In genomic region chr9:78164741-78165140, GRCm38 (mm10) we compare ENCODE assay signal across 32 mouse cellular contexts. TPM values are rescaled to one million over a fixed set of nuclear protein-coding genes. Genes with fewer than 3 reads are reported as not detected.
"Had no signal": no experiment of that assay in that cellular context is flagged by ENCODE, and none has a peak within 500 bp of the region (broad histone marks: within the 10 kb centered on the region; RNA-seq: fewer than 3 reads in every experiment).

No protein-coding gene starts in this region.

- H3K27me3 ChIP-seq: limb, embryonic 12.5 days; limb, embryonic 13.5 days; limb, embryonic 15.5 days; liver, embryonic 13.5 days; liver, embryonic 15.5 days; lung, embryonic 15.5 days; megakaryocyte, embryonic 14.5 days; midbrain, embryonic 12.5 days; midbrain, embryonic 13.5 days; midbrain, embryonic 15.5 days; neural tube, embryonic 12.5 days had no signal

- H3K4me1 ChIP-seq: limb, embryonic 10.5 days; limb, embryonic 12.5 days; limb, embryonic 13.5 days; limb, embryonic 15.5 days; lung, embryonic 15.5 days; midbrain, embryonic 10.5 days; midbrain, embryonic 12.5 days; midbrain, embryonic 13.5 days; midbrain, embryonic 15.5 days; neural tube, embryonic 12.5 days had no signal

- H3K9ac ChIP-seq: limb, embryonic 12.5 days; limb, embryonic 13.5 days; limb, embryonic 15.5 days; liver, embryonic 13.5 days; liver, embryonic 14.5 days; liver, embryonic 15.5 days; lung, embryonic 14.5 days; lung, embryonic 15.5 days; midbrain, embryonic 12.5 days; midbrain, embryonic 13.5 days; midbrain, embryonic 15.5 days; neural tube, embryonic 12.5 days had no signal

- ATAC-seq: lung, postnatal 0 days; midbrain, embryonic 13.5 days; midbrain, embryonic 15.5 days; midbrain, embryonic 16.5 days had no signal

- H3K4me3 ChIP-seq: left cerebral cortex, adult 2 months; limb, embryonic 10.5 days; limb, embryonic 12.5 days; limb, embryonic 13.5 days; limb, embryonic 15.5 days; liver, embryonic 13.5 days; liver, embryonic 15.5 days; lung, embryonic 15.5 days; megakaryocyte, embryonic 14.5 days; midbrain, embryonic 10.5 days; midbrain, embryonic 12.5 days; midbrain, embryonic 13.5 days; midbrain, embryonic 15.5 days; myocyte; neural tube, embryonic 12.5 days had no signal

- DNase-seq: left cerebral cortex, postnatal 4 days; liver, embryonic 13.5 days; lung, adult 18-20 months; lung, adult 2 months; lung, embryonic 14.5 days; lung, postnatal 10 days; lung, postnatal 14 days; lung, postnatal 36 days; lung, postnatal 4 days; midbrain, embryonic 14.5 days had no signal

- H3K27ac ChIP-seq: left cerebral cortex, adult 2 months; limb, embryonic 10.5 days; limb, embryonic 12.5 days; limb, embryonic 13.5 days; limb, embryonic 15.5 days; liver, embryonic 13.5 days; liver, embryonic 14.5 days; liver, embryonic 15.5 days; lung, embryonic 15.5 days; macrophage; midbrain, embryonic 10.5 days; midbrain, embryonic 12.5 days; midbrain, embryonic 13.5 days; midbrain, embryonic 15.5 days; neural tube, embryonic 12.5 days had no signal

- H3K4me2 ChIP-seq: limb, embryonic 12.5 days; limb, embryonic 13.5 days; limb, embryonic 15.5 days; liver, embryonic 11.5 days; liver, embryonic 13.5 days; liver, embryonic 15.5 days; lung, embryonic 14.5 days; lung, embryonic 15.5 days; midbrain, embryonic 11.5 days; midbrain, embryonic 12.5 days; midbrain, embryonic 13.5 days; midbrain, embryonic 15.5 days; neural tube, embryonic 12.5 days had no signal

- H3K9me3 ChIP-seq: limb, embryonic 10.5 days; limb, embryonic 12.5 days; limb, embryonic 13.5 days; limb, embryonic 15.5 days; liver, embryonic 13.5 days; liver, embryonic 15.5 days; lung, embryonic 15.5 days; megakaryocyte, embryonic 14.5 days; midbrain, embryonic 10.5 days; midbrain, embryonic 12.5 days; midbrain, embryonic 13.5 days; midbrain, embryonic 15.5 days; neural tube, embryonic 12.5 days had no signal

RNA-seq across cellular contexts. Expression of gene Gsta4, which starts 17.8 kb away (rescaled TPM):
- total RNA-seq: megakaryocyte, adult 5-6 weeks; monocyte, adult 5-6 weeks had no signal
- polyA plus RNA-seq: macrophage had no signal
